7 mouse cellular contexts compared by ENCODE assay signal in genomic region chr13:41359330-41360215, GRCm38 (mm10).
DNase-seq lines count a peak whose midpoint lies in the region; ATAC-seq and TF ChIP-seq lines count a peak whose summit lies in the region.

No protein-coding gene starts in this region.

- intact Hi-C loops in left cerebral cortex, postnatal 4 days (cut with DNase I): no loop called here

- H3K4me1 ChIP-seq in embryonic facial prominence, embryonic 15.5 days: peaks cover 30% of the 10 kb centered on the region
- H3K4me1 ChIP-seq in limb, embryonic 14.5 days (ENCODE audit: control insufficient read depth, insufficient read depth, low read length): peaks cover 41% of the 10 kb centered on the region
- peaks cover 14% of the 10 kb centered on the region; the same call in 1 of the 2 replicates for H3K4me1 ChIP-seq in small intestine, adult 2 months (ENCODE audit: control insufficient read depth, insufficient read depth, insufficient read length, low read length)

- peak overlapping the region; percentile 70 for H3K4me3 ChIP-seq in embryonic facial prominence, embryonic 15.5 days (replicated peaks)
- H3K4me3 ChIP-seq in limb, embryonic 14.5 days (replicated peaks; ENCODE audit: low read length): peak overlapping the region; percentile 48
- H3K4me3 ChIP-seq in small intestine, adult 2 months (ENCODE audit: low read depth, low read length): peak overlapping the region; percentile 67; the same call in 1 of the 2 replicates

- no peaks in the 10 kb centered on the region; the same call in 1 of the 2 replicates for H3K27me3 ChIP-seq in embryonic facial prominence, embryonic 15.5 days
- H3K27me3 ChIP-seq in limb, embryonic 14.5 days (ENCODE audit: control insufficient read depth, insufficient read depth, low read length): no peaks in the 10 kb centered on the region
- H3K27me3 ChIP-seq in small intestine, adult 2 months (ENCODE audit: control insufficient read depth, insufficient read depth, low read length): no peaks in the 10 kb centered on the region

- WGBS in embryonic facial prominence, embryonic 15.5 days: 4% methylated on average over 16 of the region's 16 CpGs
- 5% methylated on average over 16 of the region's 16 CpGs for WGBS in limb, embryonic 14.5 days
- 8% methylated on average over 16 of the region's 16 CpGs for WGBS in small intestine, adult 2 months

- H3K36me3 ChIP-seq in embryonic facial prominence, embryonic 15.5 days: no peaks in the 10 kb centered on the region
- H3K36me3 ChIP-seq in limb, embryonic 14.5 days (ENCODE audit: control insufficient read depth, insufficient read depth, low read length): no peaks in the 10 kb centered on the region
- H3K36me3 ChIP-seq in small intestine, adult 2 months (ENCODE audit: control insufficient read depth, insufficient read depth, low read length): no peaks in the 10 kb centered on the region

- H3K9ac ChIP-seq in embryonic facial prominence, embryonic 15.5 days: no peak overlapping the region
- peak overlapping the region; percentile 41 for H3K9ac ChIP-seq in limb, embryonic 14.5 days (ENCODE audit: low read depth, low read length, severe bottlenecking)

- peak overlapping the region; percentile 97 for H3K27ac ChIP-seq in embryonic facial prominence, embryonic 15.5 days (replicated peaks)
- peak overlapping the region; percentile 44 for H3K27ac ChIP-seq in limb, embryonic 14.5 days (replicated peaks; ENCODE audit: low read depth, low read length)
- H3K27ac ChIP-seq in small intestine, adult 2 months (ENCODE audit: insufficient read depth, low read depth, low read length): peak overlapping the region; percentile 61

- peak overlapping the region; percentile 73 for H3K4me2 ChIP-seq in embryonic facial prominence, embryonic 15.5 days (replicated peaks)
- H3K4me2 ChIP-seq in limb, embryonic 14.5 days (replicated peaks; ENCODE audit: low read depth, low read length, severe bottlenecking): peak overlapping the region; percentile 51

- no peaks in the 10 kb centered on the region for H3K9me3 ChIP-seq in embryonic facial prominence, embryonic 15.5 days (replicated peaks)
- H3K9me3 ChIP-seq in limb, embryonic 14.5 days (ENCODE audit: control insufficient read depth, low read length): no peaks in the 10 kb centered on the region

- peak; percentile 48 for DNase-seq in retina, embryonic 14.5 days (ENCODE audit: low spot score)
- no peak for DNase-seq in retina, postnatal 1 day
- DNase-seq in limb, embryonic 14.5 days (ENCODE audit: low spot score): peak; percentile 31
- no peak for DNase-seq in urinary bladder, adult 18-20 months (ENCODE audit: low spot score in 2 of 2)
- DNase-seq in left cerebral cortex, postnatal 4 days: no peak

- no peak for ATAC-seq in embryonic facial prominence, embryonic 15.5 days (ENCODE audit: insufficient number of reproducible peaks, low FRiP score, low TSS enrichment, low read depth)
- peak; percentile 16 for ATAC-seq in limb, embryonic 14.5 days (ENCODE audit: low FRiP score, low read depth)

- TF ChIP-seq CTCF in small intestine, adult 2 months (IDR thresholded peaks at IDR 0.05; ENCODE audit: extremely low read depth, insufficient read length, insufficient replicate concordance, low read depth, low read length): no peak

- TF ChIP-seq POLR2A in limb, embryonic 14.5 days (IDR thresholded peaks at IDR 0.05; ENCODE audit: borderline replicate concordance, extremely low read depth, insufficient read depth, insufficient read length): no peak
- no peak for TF ChIP-seq POLR2A in small intestine, adult 2 months (IDR thresholded peaks at IDR 0.05; ENCODE audit: low read depth, low read length)

Comparison
In these comparisons a context has a peak if more than half of its experiments do, and no peak if none do; other contexts are left out.
1. DNase-seq: peak in retina, embryonic 14.5 days (single experiment) and limb, embryonic 14.5 days (single experiment); none in retina, postnatal 1 day (single experiment), urinary bladder, adult 18-20 months (0 of 2) and left cerebral cortex, postnatal 4 days (single experiment).
2. H3K27ac ChIP-seq: peak in every context shown above with its lines; median percentile 97 in embryonic facial prominence, embryonic 15.5 days; 61 in small intestine, adult 2 months; 44 in limb, embryonic 14.5 days.
3. Peak in every context shown above with its lines, with median percentiles within 50 percentile points of each other: H3K4me3 ChIP-seq.